Mouse (Mus musculus): ENCODE measurements around the gene Gar1. TPM values are rescaled to one million over a fixed set of nuclear protein-coding genes. Genes with fewer than 3 reads are reported as not detected.

The Gar1 gene
- 67.1 and 89.6 TPM in 2 replicates for total RNA-seq (2021)
- long read RNA-seq, experiment 1, transcript Gar1-201 (7 exons, 1,271 nt): major isoform, 26 of 42 reads
- long read RNA-seq, experiment 1, partial matches to known transcripts: 11 of 42 reads
- long read RNA-seq, experiment 1, other reads (novel, unspliced or antisense): 5 of 42 reads
- long read RNA-seq, experiment 2, transcript Gar1-201 (7 exons, 1,271 nt): major isoform, 24 of 53 reads
- long read RNA-seq, experiment 2, partial matches to known transcripts: 13 of 53 reads
- long read RNA-seq, experiment 2, other reads (novel, unspliced or antisense): 15 of 53 reads

DNA sequence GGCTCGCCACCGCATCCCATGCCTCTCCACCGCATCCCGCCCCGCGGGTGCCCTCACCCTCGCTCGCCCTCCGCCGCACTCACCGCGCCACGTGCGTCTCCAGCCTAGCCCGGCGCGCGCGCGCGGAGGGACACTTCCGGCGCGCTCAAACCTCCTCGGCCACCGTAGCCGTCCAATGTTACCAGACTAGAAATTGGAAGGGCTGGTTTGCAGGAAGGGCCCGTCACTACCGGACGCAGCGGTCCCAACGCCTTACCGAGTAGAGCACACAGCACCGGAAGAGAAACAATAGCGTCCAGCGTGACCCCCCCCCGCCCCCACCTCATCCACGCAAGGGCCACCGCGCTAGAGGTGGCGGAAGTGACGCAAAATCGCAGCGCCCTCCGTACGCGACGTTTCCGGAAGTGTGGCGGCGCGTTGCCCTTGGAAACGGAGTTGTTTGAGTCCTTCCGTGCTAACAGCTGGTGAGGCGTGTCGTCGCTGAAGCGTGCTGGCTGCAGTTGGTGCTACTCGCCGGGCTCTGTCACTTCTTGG lies at the start of gene Gar1:
TSS of gene Gar1 (minus strand) at position 362 of the 534 bp plus-strand sequence.
- peak; percentile 97 for DNase-seq

DNA sequence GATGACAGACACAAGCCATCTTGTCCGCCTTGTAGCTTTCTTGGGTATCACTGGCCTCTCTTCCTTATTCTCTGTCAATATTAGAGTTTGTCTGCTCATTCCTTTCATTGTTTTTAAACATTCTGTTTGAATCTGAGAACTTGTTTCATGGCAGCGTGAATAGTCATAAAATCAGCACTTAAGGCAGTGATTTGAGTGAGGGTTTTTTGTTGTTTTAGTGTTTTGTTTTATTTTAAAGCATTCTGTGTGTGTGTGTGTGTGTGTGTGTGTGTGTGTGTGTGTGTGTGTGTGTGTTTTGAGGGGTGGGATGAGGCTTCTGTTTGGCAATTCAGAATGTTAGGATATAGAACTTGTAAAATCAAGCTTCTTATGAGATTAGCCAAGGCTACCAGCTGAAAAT lies 48.7 kb upstream of the Gar1 start:
- DNase-seq: no peak

DNA sequence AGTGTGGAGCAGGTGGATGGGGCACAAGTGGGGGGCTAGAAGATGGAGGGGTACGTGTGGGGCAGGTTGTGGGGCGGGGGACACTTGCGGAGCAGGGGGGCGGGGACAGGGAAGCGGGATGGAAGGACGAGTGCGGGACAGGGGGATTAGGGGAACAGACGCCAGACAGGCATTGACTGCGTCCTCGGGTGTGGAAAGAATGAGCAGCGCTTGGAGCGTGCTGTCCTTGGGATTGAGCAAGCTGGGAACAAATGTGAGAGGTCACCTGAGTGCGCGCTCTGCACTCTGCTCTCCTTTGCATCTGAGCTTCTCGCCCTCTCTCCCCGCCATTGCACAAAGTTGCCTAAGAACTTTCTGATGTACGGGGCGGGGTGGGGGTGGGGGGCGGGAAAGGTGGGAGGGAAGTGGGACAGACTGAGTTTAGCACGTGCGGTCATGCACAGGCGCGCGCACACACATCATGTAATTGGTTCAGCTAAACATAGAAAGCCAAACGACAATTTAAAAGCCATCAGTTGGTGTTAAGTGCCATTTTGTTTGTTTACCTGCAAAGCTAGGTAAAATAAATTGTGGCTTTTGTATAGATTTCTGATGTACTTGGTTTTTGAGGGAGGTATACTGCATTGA lies 48.0 kb upstream of the Gar1 start:
- peak; percentile 77 for DNase-seq

DNA sequence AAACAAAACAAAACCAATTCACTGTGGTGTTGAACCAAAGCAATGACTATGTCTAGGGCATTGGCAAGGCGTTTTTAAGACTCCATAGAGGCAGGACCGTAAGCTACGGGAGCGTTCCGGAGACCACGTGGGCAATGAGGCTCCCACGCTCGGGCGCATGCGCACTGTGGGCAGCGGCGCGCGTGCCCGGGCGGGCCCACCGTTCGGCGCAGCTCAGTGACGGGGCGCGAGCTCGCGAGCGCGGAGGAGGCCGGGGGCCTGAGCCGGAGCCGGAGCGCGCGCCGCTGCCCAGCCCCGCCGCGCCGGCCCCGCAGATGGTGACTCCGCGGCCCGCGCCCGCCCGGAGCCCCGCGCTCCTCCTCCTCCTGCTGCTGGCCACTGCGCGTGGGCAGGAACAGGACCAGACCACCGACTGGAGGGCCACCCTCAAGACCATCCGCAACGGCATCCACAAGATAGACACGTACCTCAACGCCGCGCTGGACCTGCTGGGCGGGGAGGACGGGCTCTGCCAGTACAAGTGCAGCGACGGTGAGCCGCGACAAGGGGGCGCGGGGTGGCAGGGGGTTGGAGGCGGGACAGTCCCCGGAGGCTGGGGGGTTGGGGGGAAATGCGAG lies 47.3 kb upstream of the Gar1 start, which contains the start of gene Pla2g12a:
TSS of gene Pla2g12a (plus strand) at position 202 of the 617 bp plus-strand sequence.
- DNase-seq: peak; percentile 97

DNA sequence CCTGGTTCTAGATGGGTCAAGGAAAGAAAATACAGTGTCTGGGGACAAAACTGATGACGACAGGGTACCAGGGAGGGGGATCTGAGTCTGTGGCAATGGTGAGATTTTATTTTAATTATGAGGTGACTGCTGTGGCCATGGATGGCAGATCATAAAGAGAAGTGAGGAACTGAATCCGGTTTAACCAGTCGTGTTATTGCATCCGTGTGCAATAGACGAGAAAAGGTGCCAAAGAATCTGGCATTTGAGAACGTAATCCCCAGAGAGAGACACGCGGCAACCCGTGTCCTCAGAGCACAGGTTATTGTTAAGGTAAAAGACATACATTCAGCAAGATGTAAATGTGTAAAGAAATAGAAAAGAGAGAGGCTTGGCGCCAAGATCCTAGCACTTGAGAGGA lies 46.1 kb upstream of the Gar1 start:
- no peak for DNase-seq

DNA sequence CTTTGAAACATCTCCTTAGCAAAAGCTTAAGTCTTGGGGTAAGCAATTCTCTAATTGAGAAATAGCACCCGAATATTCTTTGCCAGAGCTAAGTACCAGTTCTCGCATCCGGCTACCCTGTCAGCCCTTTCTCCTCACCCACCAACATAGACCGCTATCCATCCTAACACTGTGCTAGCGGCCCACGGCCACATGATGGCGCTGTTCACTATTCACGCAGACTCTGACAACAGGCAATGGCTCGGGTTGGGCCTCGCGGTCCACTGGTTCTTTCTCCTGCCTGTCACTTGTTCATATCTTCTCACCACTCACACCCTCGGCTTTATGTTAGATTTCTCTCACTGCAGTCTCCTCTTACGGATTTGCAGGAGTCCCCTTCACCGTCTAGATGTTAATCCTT lies 32.5 kb upstream of the Gar1 start:
- DNase-seq: peak; percentile 83

DNA sequence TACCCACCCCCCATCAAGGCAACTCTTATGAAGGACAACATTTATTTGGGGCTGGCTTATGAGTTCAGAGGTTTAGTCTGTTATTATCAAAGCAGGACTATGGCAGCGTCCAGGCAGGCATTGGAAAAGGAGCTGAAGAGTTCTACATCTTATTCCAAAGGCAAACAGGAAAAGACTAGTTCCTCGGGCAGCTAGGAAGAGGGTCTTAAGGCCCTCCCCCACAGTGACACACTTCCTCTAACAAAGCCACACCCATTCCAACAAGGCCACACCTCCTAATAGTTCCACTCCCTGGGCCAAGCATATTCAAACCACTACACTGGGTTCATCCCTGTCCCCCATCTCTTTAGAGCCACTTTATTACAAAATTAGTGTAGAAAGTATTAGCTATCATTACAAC lies 31.4 kb upstream of the Gar1 start:
- DNase-seq: no peak

DNA sequence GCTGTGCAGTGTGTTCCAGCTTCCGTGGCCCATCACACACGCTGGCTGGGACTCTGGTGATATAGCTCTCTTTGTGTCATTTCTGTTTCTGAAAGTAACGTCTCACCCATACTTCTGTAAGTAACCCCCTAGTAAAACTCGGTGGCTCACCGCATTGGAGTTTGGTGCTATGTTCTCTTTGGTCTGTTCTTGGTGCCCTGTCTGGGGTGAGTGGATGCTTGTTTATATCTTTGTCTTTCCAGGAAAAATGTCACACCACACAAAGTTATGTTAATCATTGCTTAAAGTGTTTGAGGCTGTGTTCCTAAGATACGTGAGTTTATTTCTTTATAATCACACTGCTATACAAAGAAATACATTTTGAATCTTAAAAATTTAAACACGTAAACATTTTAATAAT lies 15.7 kb upstream of the Gar1 start:
- no peak for DNase-seq

DNA sequence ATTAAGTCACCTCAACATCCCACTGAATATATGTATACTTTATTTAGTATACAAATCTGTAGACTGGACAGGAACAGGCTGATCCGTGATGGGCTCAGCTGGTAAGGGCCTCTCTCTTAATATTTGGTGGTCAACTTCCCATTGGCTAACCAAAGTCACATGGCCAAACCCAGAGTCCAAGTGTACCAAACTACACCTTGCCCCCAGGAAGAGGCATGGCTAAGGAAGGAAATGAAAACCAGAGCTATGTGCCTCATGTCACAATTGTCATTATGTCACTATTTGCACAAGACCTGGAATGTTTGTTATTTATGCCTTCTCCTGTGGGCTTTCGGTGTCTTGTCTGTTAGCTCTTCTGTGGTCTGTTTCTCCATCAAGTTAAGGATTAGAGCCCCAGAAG lies 14.7 kb upstream of the Gar1 start:
- DNase-seq: no peak

DNA sequence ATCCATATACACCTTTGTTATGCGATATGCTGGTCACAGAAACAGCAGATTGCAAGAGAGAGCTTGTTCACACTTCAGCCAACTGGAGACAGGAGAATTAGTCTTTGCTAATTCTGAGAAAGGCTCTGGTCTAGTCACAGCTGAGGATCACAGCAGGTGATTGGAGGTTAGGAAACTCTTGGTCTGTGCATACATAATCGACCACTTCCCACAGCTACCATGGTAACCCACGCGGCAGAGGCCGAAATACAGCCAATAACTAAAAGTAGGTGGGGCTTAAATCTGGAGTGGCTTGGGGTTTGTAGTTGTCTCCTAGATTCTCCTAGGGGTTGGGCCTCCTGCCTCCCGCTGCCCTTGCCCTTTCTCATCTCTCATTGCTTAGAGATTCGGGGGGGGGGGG lies 6.8 kb upstream of the Gar1 start:
- no peak for DNase-seq

DNA sequence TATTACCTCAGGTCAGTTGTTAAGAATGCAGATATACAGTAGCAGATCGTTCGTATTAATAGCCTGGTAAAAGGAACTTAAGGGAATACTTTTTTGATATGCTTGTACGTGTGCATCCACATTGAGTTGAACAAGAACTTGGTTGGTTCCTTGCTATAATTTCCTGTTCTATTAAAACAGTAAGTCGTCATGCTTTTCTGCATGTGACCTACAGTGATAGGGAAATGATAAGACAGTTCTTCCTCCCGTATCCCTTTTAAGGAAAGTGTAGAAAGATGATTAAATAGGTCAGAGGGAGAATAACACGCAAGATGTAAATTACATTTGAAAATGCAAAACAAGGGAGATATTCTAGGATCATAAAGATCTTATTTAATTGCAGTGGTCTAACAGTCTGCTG lies 5.8 kb upstream of the Gar1 start:
- DNase-seq: no peak

DNA sequence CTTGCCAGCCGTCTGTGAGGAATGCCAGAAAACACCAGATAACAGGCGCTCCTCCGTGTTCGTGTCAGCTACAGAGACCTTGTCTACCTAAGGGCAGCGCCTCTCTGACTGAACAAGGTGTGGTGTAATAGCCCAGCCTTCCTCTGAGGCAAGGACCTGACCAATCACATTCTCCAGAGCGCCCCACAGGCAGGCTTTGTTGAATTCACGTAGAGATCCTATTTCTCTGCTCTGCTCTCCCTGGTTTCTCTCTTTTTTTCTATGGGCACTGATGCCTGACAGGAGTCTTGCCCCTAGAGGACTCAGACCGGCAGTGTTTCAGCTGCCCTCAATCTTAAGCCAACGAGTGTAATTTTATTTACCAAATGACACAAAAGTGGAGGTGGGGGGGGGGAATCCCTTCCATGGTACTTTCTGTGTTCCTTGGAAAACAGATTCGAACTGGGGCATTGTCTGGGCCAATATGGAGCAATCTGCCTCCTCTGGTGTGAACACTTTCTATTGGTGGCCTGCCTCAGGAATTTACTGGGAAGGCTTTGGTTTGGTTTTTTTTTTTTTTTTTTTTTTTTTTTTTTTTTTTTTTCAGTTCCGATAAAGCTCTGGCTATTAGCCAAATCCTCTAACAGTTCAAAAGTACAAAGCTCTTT lies 5.0 kb upstream of the Gar1 start:
- peak; percentile 18 for DNase-seq

DNA sequence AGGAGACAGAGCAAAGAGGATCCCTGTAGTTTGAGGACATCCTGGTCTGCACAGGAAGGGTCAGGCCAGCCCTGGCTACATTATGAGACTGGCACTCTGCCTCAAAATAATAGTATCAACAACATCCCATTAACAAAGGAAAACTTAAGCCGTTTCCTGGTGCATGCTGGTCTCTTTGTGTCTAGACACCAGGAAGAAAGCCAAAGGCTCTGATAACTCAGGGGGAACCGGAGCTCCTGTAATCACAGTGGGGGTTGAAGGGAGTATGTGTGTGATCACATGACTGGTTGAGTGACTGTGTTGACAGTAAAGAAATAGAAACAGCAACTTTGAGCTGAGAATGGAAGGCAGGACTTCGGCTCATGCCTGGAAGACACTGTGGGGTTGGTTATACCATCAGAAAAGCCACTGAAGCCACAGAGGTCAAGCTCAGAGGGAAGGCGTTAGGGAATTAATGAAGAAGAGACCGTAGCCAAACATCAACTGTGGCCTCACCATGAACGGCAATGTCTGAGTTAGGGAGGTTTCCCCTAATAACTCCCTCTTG lies 4.3 kb upstream of the Gar1 start, which contains the start of gene Cfi:
TSS of gene Cfi (plus strand) at position 497 of the 547 bp plus-strand sequence.
- DNase-seq: no peak

DNA sequence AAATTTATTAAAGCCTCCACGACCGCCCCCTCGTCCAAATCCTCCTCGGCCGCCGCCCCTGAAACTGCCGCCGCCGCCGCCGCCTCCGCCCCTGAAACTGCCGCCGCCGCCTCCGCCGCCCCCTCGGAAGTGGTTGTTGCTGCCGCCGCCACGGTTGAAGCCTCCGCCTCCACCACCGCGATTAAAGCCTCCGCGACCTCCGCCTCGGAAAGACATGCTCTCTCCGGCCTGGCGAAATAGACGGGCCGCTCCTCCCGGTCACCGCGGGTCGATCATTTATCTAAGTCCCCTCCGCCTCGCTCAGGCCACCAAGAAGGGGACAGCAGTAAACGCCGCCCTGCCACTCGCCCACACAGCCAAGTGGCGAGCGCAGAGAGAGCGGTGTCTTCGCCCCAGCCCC lies 570 bp downstream of the Gar1 start:
- DNase-seq: peak; percentile 64

DNA sequence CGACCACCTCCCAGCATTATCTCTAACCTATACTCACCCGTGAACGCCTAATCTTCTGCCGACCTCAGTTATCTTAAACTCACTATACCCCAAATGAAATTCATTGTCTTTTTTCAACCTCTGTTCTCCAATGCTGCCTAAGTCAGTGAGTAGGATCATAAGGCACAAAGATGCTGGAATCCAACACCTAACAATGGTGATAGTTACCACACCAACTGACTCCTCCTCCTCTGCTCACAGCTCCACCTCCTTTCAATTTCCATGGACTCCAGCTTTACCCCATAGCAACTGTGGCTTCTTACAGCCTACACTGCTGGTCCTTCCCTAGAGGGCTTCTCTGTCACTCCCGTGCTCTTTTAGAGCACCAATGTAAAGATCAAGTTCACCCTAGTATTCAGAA lies 3.5 kb downstream of the Gar1 start:
- DNase-seq: no peak

DNA sequence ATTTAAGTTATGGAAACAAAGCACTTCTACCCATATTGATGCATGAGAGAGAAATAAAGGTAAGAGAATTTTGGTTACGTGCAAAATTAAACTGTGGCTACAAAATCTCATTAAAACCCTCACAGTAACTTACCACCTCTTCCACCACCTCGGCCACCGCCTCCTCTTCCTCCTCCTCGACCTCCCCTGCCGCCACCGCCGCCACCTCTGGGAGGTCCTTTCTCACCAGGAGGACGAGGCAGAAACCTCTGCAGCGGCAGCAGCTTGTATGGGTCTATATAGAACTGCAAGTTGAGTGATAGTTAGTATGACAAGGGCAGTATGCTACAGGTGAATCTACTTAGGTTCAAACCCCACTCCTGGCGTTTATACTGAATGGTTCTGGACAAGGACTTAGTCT lies 4.5 kb downstream of the Gar1 start:
- no peak for DNase-seq

DNA sequence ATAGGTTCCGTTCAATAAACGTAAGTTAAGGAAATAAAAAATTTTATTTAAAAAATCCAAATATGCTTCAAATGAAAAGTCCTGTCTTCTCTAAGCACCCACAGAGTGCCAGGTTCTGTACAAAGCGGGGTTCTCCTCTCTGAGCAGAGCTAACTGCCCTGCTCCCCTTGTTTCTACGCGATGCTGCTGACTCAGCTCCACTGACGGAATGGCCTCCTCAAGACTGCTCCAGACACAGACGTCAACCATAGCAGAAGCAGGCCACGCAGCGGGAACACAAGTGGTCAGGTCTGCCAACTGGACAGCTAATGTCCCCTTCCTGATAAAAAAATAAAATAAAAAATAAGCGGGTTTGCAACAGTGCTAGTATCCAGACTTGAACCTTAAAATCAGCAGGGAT lies 6.3 kb downstream of the Gar1 start:
- DNase-seq: no peak

DNA sequence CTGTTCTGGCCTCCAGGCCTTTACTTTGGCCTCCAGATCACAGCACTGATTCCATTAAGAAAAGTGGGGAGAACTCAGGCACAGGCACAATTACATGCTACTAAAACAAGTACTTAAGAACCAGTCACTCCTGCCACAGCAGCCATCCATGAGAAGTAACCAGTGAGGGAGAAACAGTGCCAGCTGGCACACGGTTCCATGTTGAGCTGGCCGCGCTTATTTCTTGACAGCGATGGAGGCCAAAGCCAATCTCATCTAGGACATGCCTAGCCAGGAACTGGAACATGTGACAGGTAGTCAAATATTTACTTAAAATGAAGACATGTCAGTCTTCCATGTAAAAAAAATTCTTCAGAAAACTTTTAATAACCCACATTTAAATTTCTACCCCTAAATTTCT lies 7.0 kb downstream of the Gar1 start:
- DNase-seq: peak; percentile 56

DNA sequence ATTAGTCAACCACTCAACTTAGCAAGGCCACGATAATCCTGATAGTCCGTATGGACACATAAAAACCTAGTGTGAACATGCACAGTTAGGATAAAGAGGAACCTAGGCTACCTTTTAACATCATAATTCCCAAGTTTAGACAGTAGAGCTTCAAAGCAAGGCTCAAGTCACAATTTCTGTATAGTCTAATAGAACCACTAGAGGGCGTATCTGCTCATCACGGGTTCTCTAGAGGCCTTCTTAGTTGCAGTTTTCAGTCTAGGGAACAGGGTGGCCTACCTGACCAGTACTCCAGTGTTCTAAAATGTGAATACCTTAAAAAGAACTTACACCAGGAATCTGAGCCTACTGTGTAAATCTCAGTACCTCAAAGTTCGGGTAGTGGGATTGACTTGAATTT lies 7.9 kb downstream of the Gar1 start:
- peak; percentile 14 for DNase-seq

DNA sequence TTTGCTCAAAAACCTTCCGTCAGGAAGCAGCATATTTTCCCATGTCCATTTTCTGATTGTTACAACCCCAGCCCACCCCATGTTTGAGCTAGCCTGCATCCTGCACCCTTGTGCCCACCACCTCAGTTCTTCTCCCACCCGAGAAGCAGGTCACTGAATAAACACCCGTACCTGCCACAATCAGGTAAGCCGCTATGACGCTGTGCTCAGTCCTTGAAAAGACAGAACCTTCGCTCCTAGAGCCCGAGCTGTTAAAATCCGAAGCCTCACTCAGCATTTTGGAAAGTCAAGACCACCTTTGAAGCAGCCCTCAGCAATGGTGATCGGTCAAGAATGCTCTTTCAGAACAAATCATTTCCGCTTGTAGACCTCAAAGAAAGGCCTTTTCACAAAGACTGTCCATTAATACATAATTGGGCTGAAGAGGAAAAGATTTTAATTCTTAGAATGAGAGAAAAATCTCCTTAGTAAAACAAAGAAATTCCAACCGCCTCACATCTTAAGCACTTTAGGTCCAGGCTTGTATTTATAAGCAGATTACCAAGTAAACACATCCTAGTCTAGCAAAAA lies 8.9 kb downstream of the Gar1 start, which contains the start of gene Rrh:
TSS of gene Rrh (minus strand) at position 382 of the 570 bp plus-strand sequence.
- no peak for DNase-seq

DNA sequence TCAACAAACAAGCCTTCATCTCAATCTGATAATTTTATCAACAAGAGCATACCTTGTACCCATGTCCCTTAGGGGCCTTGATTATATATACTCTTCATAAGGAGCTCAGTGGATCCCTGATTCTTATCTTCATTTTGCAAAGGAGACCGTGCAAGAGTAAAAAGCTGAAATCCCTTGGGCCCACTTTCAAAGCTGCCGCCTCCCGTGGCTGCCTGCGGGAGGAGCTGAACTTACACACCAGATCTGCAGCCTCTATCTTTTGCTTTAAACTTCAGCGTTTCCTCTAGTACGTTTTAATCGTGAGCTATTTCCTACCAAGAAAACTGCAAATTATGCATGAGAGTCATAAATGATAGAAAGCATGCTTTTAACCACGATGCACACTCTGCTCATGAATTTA lies 9.5 kb downstream of the Gar1 start:
- DNase-seq: peak; percentile 54

DNA sequence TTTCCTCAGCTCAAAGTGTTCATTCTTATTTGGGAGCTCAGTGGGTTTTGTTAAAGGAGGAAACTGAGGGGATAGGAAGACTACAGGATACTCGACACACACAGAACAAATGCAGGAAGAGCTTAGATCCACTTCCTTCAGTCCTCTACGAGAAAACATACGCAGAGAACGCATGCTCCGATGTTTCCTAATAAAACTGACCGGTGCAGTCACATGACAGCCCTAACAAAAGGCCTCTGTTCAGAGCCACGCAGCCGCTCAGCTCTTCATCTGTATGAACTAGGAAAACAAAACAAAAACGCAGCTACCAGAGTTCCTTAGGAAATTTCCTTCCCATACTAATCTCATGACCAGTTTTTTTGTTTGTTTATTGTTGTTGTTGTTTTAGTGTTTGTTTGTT lies 10.3 kb downstream of the Gar1 start:
- no peak for DNase-seq
